7 mouse cellular contexts compared by ENCODE assay signal in the genomic region with DNA sequence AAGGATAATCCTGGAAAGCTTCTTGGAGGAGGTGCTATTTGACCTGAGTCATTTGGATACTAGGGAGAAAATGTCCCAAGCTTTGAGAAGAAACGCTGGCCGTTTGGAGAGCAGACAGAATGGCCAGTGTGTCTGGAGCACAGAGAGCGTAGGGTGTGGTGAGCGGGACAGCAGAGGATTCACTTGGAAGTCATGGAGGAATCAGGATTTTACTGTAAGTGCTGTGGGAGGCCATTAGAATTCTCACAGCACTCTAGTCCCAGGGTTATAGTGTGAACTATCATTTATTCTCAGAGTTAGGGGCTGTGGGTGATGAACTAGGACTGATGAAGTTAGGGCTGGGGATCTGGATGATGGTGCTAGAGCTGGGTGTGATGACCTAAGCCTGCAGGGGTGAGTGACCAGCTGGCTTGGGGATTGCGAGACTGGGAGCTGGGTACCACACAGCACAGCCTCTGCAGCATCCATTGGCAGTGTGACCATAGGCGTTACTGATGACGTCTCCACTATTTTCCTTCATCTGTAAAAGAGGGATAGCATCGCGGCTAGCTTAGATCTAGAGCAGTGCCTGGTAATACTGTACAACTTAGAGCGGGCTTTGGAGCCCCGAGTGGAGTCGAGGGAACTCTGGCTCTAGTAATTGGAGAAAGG. TPM values are rescaled to one million over a fixed set of nuclear protein-coding genes. Genes with fewer than 3 reads are reported as not detected.
DNase-seq lines count a peak whose midpoint lies in the region; ATAC-seq and TF ChIP-seq lines count a peak whose summit lies in the region.

No protein-coding gene starts in this region.

- no peak for TF ChIP-seq CTCF in stomach, postnatal 0 days (IDR thresholded peaks at IDR 0.05; ENCODE audit: low read depth)

- ATAC-seq in forebrain, embryonic 16.5 days: no peak
- no peak for ATAC-seq in liver, embryonic 11.5 days (replicated peaks; ENCODE audit: low FRiP score)
- ATAC-seq in stomach, postnatal 0 days (ENCODE audit: low FRiP score, low TSS enrichment): no peak

- peak; percentile 22 for DNase-seq in thymus, postnatal 25 days
- no peak for DNase-seq in thymus, postnatal 14 days
- no peak for DNase-seq in liver, embryonic 11.5 days (ENCODE audit: low spot score)
- no peak for DNase-seq in stomach, postnatal 0 days (ENCODE audit: low spot score)
- DNase-seq in cerebellum, adult 9-10 months: no peak
- no peak for DNase-seq in cerebellum, postnatal 36 days

- WGBS in forebrain, embryonic 16.5 days: 89% methylated on average over 12 of the region's 12 CpGs
- WGBS in liver, embryonic 11.5 days: 67% methylated on average over 12 of the region's 12 CpGs
- WGBS in stomach, postnatal 0 days: 74% methylated on average over 12 of the region's 12 CpGs

- peak overlapping the region; percentile 56; the same call in 1 of the 2 replicates for H3K9ac ChIP-seq in forebrain, embryonic 16.5 days (replicated peaks; ENCODE audit: low read depth, low read length)
- H3K9ac ChIP-seq in liver, embryonic 11.5 days (ENCODE audit: low read depth, low read length): peak overlapping the region; percentile 59
- H3K9ac ChIP-seq in stomach, postnatal 0 days (ENCODE audit: low read length): peak overlapping the region; percentile 43

- peak overlapping the region; percentile 74 for H3K4me2 ChIP-seq in forebrain, embryonic 16.5 days (ENCODE audit: low read length)
- peak overlapping the region; percentile 75 for H3K4me2 ChIP-seq in liver, embryonic 11.5 days
- no peak overlapping the region for H3K4me2 ChIP-seq in stomach, postnatal 0 days (replicated peaks; ENCODE audit: low read depth)

- H3K4me1 ChIP-seq in forebrain, embryonic 16.5 days (replicated peaks; ENCODE audit: control insufficient read depth, insufficient read depth, low read length): peaks cover 18% of the 10 kb centered on the region
- peaks cover 42% of the 10 kb centered on the region for H3K4me1 ChIP-seq in liver, embryonic 11.5 days (replicated peaks; ENCODE audit: control insufficient read depth, insufficient read depth, low read length)
- peaks cover 12% of the 10 kb centered on the region for H3K4me1 ChIP-seq in stomach, postnatal 0 days (replicated peaks; ENCODE audit: control insufficient read depth, insufficient read depth)

- H3K9me3 ChIP-seq in forebrain, embryonic 16.5 days (ENCODE audit: control insufficient read depth, low read length): no peaks in the 10 kb centered on the region
- no peaks in the 10 kb centered on the region for H3K9me3 ChIP-seq in liver, embryonic 11.5 days (ENCODE audit: control insufficient read depth, low read length)
- H3K9me3 ChIP-seq in stomach, postnatal 0 days (ENCODE audit: control insufficient read depth, low read length): no peaks in the 10 kb centered on the region

- TF ChIP-seq EP300 in stomach, postnatal 0 days (optimal IDR thresholded peaks at IDR 0.05): no peak

- H3K36me3 ChIP-seq in forebrain, embryonic 16.5 days (ENCODE audit: control insufficient read depth, insufficient read depth): no peaks in the 10 kb centered on the region
- H3K36me3 ChIP-seq in liver, embryonic 11.5 days (ENCODE audit: control insufficient read depth, insufficient read depth, low read length): no peaks in the 10 kb centered on the region; the same call in 1 of the 2 replicates
- H3K36me3 ChIP-seq in stomach, postnatal 0 days (ENCODE audit: control insufficient read depth, insufficient read depth, low read length): no peaks in the 10 kb centered on the region; the same call in 1 of the 2 replicates

- no peaks in the 10 kb centered on the region for H3K27me3 ChIP-seq in forebrain, embryonic 16.5 days (replicated peaks; ENCODE audit: control insufficient read depth, insufficient read depth, low read length)
- no peaks in the 10 kb centered on the region for H3K27me3 ChIP-seq in liver, embryonic 11.5 days (replicated peaks; ENCODE audit: control insufficient read depth, insufficient read depth, low read length)
- H3K27me3 ChIP-seq in stomach, postnatal 0 days (ENCODE audit: control insufficient read depth, insufficient read depth, low read length): no peaks in the 10 kb centered on the region

- peak overlapping the region; percentile 86; the same call in 1 of the 2 replicates for H3K27ac ChIP-seq in forebrain, embryonic 16.5 days (ENCODE audit: low read length)
- peak overlapping the region; percentile 91 for H3K27ac ChIP-seq in liver, embryonic 11.5 days (ENCODE audit: low read depth, low read length)
- peak overlapping the region; percentile 95 for H3K27ac ChIP-seq in stomach, postnatal 0 days (replicated peaks)

- H3K4me3 ChIP-seq in forebrain, embryonic 16.5 days (replicated peaks; ENCODE audit: low read length): no peak overlapping the region
- H3K4me3 ChIP-seq in liver, embryonic 11.5 days (ENCODE audit: low read depth, low read length): no peak overlapping the region
- H3K4me3 ChIP-seq in stomach, postnatal 0 days (ENCODE audit: low read depth, low read length): no peak overlapping the region

RNA-seq across cellular contexts. Expression of a gene that starts 0.9 kb away (rescaled TPM):
- polyA plus RNA-seq in forebrain, embryonic 16.5 days (2015; fragmentation: Nextera tagmentation; extraction: Ambion mirVana): 19.2 and 21.6 TPM in 2 replicates
- polyA plus RNA-seq in liver, embryonic 11.5 days (2014; fragmentation: Nextera tagmentation; extraction: Ambion mirVana): 91.8 and 99.6 TPM in 2 replicates
- 135 and 151 TPM in 2 replicates for polyA plus RNA-seq in stomach, postnatal 0 days (2015; fragmentation: Nextera tagmentation; extraction: Ambion mirVana)

RNA-seq across cellular contexts. Expression of a gene that starts 1.8 kb away (rescaled TPM):
- 3.1 and 4.6 TPM in 2 replicates for polyA plus RNA-seq in forebrain, embryonic 16.5 days (2015; fragmentation: Nextera tagmentation; extraction: Ambion mirVana)
- polyA plus RNA-seq in liver, embryonic 11.5 days (2014; fragmentation: Nextera tagmentation; extraction: Ambion mirVana): 2.4 and 4.3 TPM in 2 replicates
- 1.7 and 2.3 TPM in 2 replicates for polyA plus RNA-seq in stomach, postnatal 0 days (2015; fragmentation: Nextera tagmentation; extraction: Ambion mirVana)

RNA-seq across cellular contexts. Expression of a gene that starts 25.3 kb away (rescaled TPM):
- polyA plus RNA-seq in forebrain, embryonic 16.5 days (2015; fragmentation: Nextera tagmentation; extraction: Ambion mirVana): 5.7 and 6.0 TPM in 2 replicates
- polyA plus RNA-seq in liver, embryonic 11.5 days (2014; fragmentation: Nextera tagmentation; extraction: Ambion mirVana): 4.0 and 5.8 TPM in 2 replicates
- polyA plus RNA-seq in stomach, postnatal 0 days (2015; fragmentation: Nextera tagmentation; extraction: Ambion mirVana): 3.1 and 3.2 TPM in 2 replicates

RNA-seq across cellular contexts. Expression of a gene that starts 25.6 kb away (rescaled TPM):
- 0.63 TPM in 1 of 2 replicates, not detected in the other for polyA plus RNA-seq in forebrain, embryonic 16.5 days (2015; fragmentation: Nextera tagmentation; extraction: Ambion mirVana)
- 1.0 and 1.3 TPM in 2 replicates for polyA plus RNA-seq in liver, embryonic 11.5 days (2014; fragmentation: Nextera tagmentation; extraction: Ambion mirVana)
- polyA plus RNA-seq in stomach, postnatal 0 days (2015; fragmentation: Nextera tagmentation; extraction: Ambion mirVana): 0.46 and 0.79 TPM in 2 replicates

RNA-seq across cellular contexts. Expression of a gene that starts 43.9 kb away (rescaled TPM):
- polyA plus RNA-seq in forebrain, embryonic 16.5 days (2015; fragmentation: Nextera tagmentation; extraction: Ambion mirVana): 0.56 and 1.5 TPM in 2 replicates
- 0.13 and 0.23 TPM in 2 replicates for polyA plus RNA-seq in liver, embryonic 11.5 days (2014; fragmentation: Nextera tagmentation; extraction: Ambion mirVana)
- 0.35 and 0.38 TPM in 2 replicates for polyA plus RNA-seq in stomach, postnatal 0 days (2015; fragmentation: Nextera tagmentation; extraction: Ambion mirVana)
